Mouse (Mus musculus) monocyte, adult 59 days (primary cell): ENCODE measurements around the gene Degs1. TPM values are rescaled to one million over a fixed set of nuclear protein-coding genes. Genes with fewer than 3 reads are reported as not detected.

Experiments
- total RNA-seq, 2 experiments: library from RNA; stranded (reverse); gene quantifications; one replicate each; pipeline ENCODE4 v1.2.4; 2023

The Degs1 gene
- 100 to 1,000 TPM; 222 to 232 TPM for total RNA-seq

GRCm38 (mm10) chr1:182282091-182283075, at the start of gene Degs1:
TSS of gene Degs1 (minus strand) at chr1:182282804.

Other genes starting within 250 kb of the Degs1 start
- 10 to 100 TPM; 48.7 to 55.1 TPM for gene Srp9, start 158.1 kb downstream of the Degs1 start, total RNA-seq
- not detected for gene Vmn1r1, start 118.3 kb downstream of the Degs1 start, total RNA-seq
- gene Fbxo28, start 58.8 kb upstream of the Degs1 start, total RNA-seq, result 10 to 100 TPM; 43.2 to 49.5 TPM
- 10 to 100 TPM; 21.5 to 22.0 TPM for gene Trp53bp2, start 126.4 kb upstream of the Degs1 start, total RNA-seq
- 100 to 1,000 TPM; 195 to 198 TPM for gene Capn2, start 234.8 kb upstream of the Degs1 start, total RNA-seq